Mouse (Mus musculus): ENCODE measurements at regions not wholly inside any gene's neighbourhood (a gene's known extent, or its start where the extent isn't known, plus 50 kb on each side); places are given as distances from the start of the nearest gene placed in this dataset.
"Not testable (repeated sequence)": the region's sequence is repeated elsewhere in the genome, so short reads cannot be mapped to it uniquely, and the experiment has no call there.

GRCm38 (mm10) chr12:19875386-19875785 is 78.9 kb upstream of the Gm21863 start:
- not testable (repeated sequence) for DNase-seq (ENCODE audit: low spot score)

- no peak for DNase-seq (ENCODE audit: low spot score)
These were observed 78.1 kb upstream of the Gm21863 start for GRCm38 (mm10) chr12:19876186-19876585.

GRCm38 (mm10) chr12:19882386-19882785 is 71.9 kb upstream of the Gm21863 start:
- peak; percentile 1 for DNase-seq (ENCODE audit: low spot score)
